Mouse (Mus musculus): ENCODE measurements around the gene Plk5. TPM values are rescaled to one million over a fixed set of nuclear protein-coding genes. Genes with fewer than 3 reads are reported as not detected.
A peak's percentile ranks its signal among the peaks of the same experiment; 100 is the strongest.

Plk5 gene
- polyA plus RNA-seq, 1 experiment from 2014 or later: 2.9 TPM

GRCm38 (mm10) chr10:80385811-80386734 is 29.8 kb downstream of the Plk5 start:
- H3K27ac ChIP-seq (replicated peaks; ENCODE audit: low read depth, low read length): peak overlapping the region; percentile 99
- H3K4me1 ChIP-seq (ENCODE audit: control insufficient read depth, insufficient read depth, low read length): peaks cover 31% of the 10 kb centered on the region
- H3K4me3 ChIP-seq (replicated peaks; ENCODE audit: low read depth, low read length): peak overlapping the region; percentile 82
- ATAC-seq (ENCODE audit: low FRiP score, low TSS enrichment) (peak; percentile 59), DNase-seq (peak; percentile 88)
- peak overlapping the region; percentile 98 for H3K4me2 ChIP-seq (ENCODE audit: low read length)
- WGBS: 1% methylated on average over 34 of the region's 34 CpGs
- H3K36me3 ChIP-seq (ENCODE audit: control insufficient read depth, insufficient read depth, low read length): peaks cover 56% of the 10 kb centered on the region
- no peaks in the 10 kb centered on the region for H3K9me3 ChIP-seq (ENCODE audit: control insufficient read depth, low read length)
- peak overlapping the region; percentile 99 for H3K9ac ChIP-seq (replicated peaks; ENCODE audit: low read length)
- H3K27me3 ChIP-seq (ENCODE audit: control insufficient read depth, insufficient read depth, low read length): no peaks in the 10 kb centered on the region

- no peaks in the 10 kb centered on the region for H3K27me3 ChIP-seq (ENCODE audit: control insufficient read depth, insufficient read depth, low read length)
- H3K4me1 ChIP-seq (ENCODE audit: control insufficient read depth, insufficient read depth, low read length): peaks cover 31% of the 10 kb centered on the region
- H3K4me2 ChIP-seq (ENCODE audit: low read length): peak overlapping the region; percentile 98
- H3K27ac ChIP-seq (replicated peaks; ENCODE audit: low read depth, low read length): peak overlapping the region; percentile 99
- peak; percentile 2; the same call in 1 of the 2 replicates for ATAC-seq (ENCODE audit: low FRiP score, low TSS enrichment)
- peak; percentile 62 for DNase-seq
- WGBS: under 1% methylated on average over 88 of the region's 94 CpGs
- no peaks in the 10 kb centered on the region for H3K9me3 ChIP-seq (ENCODE audit: control insufficient read depth, low read length)
- H3K9ac ChIP-seq (replicated peaks; ENCODE audit: low read length): peak overlapping the region; percentile 99
- H3K36me3 ChIP-seq (ENCODE audit: control insufficient read depth, insufficient read depth, low read length): peaks cover 56% of the 10 kb centered on the region
- H3K4me3 ChIP-seq (replicated peaks; ENCODE audit: low read depth, low read length): peak overlapping the region; percentile 82
These were observed 30.6 kb downstream of the Plk5 start for GRCm38 (mm10) chr10:80386735-80387471.

GRCm38 (mm10) chr10:80387522-80387959 is 31.3 kb downstream of the Plk5 start, which contains the start of gene Mex3d:
Gene Mex3d, minus strand, starts transcription at chr10:80387659.
- no peaks in the 10 kb centered on the region for H3K9me3 ChIP-seq (ENCODE audit: control insufficient read depth, low read length)
- peak; percentile 97 for DNase-seq
- peak within 1 kb of the TSS; percentile 82 for H3K4me3 ChIP-seq (replicated peaks; ENCODE audit: low read depth, low read length)
- peak within 1 kb of the TSS; percentile 99 for H3K9ac ChIP-seq (replicated peaks; ENCODE audit: low read length)
- peak; percentile 59 for ATAC-seq (ENCODE audit: low FRiP score, low TSS enrichment)
- peak within 1 kb of the TSS; percentile 99 for H3K27ac ChIP-seq (replicated peaks; ENCODE audit: low read depth, low read length)
- peaks cover 30% of the 10 kb centered on the region for H3K4me1 ChIP-seq (ENCODE audit: control insufficient read depth, insufficient read depth, low read length)
- H3K4me2 ChIP-seq (ENCODE audit: low read length): peak within 1 kb of the TSS; percentile 98
- H3K36me3 ChIP-seq (ENCODE audit: control insufficient read depth, insufficient read depth, low read length): peaks cover 56% of the 10 kb centered on the region
- WGBS: under 1% methylated on average over 22 of the region's 61 CpGs
- H3K27me3 ChIP-seq (ENCODE audit: control insufficient read depth, insufficient read depth, low read length): no peaks in the 10 kb centered on the region

- no peak for DNase-seq
- no peak overlapping the region for H3K4me2 ChIP-seq (ENCODE audit: low read length)
- WGBS: 30% methylated on average over 2 of the region's 2 CpGs
- H3K4me1 ChIP-seq (ENCODE audit: control insufficient read depth, insufficient read depth, low read length): peaks cover 18% of the 10 kb centered on the region
- no peaks in the 10 kb centered on the region for H3K9me3 ChIP-seq (ENCODE audit: control insufficient read depth, low read length)
- no peak for ATAC-seq (ENCODE audit: low FRiP score, low TSS enrichment)
- peaks cover 56% of the 10 kb centered on the region for H3K36me3 ChIP-seq (ENCODE audit: control insufficient read depth, insufficient read depth, low read length)
- H3K9ac ChIP-seq (replicated peaks; ENCODE audit: low read length): no peak overlapping the region
- no peaks in the 10 kb centered on the region for H3K27me3 ChIP-seq (ENCODE audit: control insufficient read depth, insufficient read depth, low read length)
- no peak overlapping the region for H3K27ac ChIP-seq (replicated peaks; ENCODE audit: low read depth, low read length)
- no peak overlapping the region for H3K4me3 ChIP-seq (replicated peaks; ENCODE audit: low read depth, low read length)
These were observed 32.5 kb downstream of the Plk5 start for GRCm38 (mm10) chr10:80388731-80389130.

- Histone ChIP-seq H3K4me2 (ENCODE audit: low read length) (no peak overlapping the region), H3K9me3 (ENCODE audit: control insufficient read depth, low read length) (no peaks in the 10 kb centered on the region), H3K4me1 (ENCODE audit: control insufficient read depth, insufficient read depth, low read length) (peaks cover 13% of the 10 kb centered on the region), H3K36me3 (ENCODE audit: control insufficient read depth, insufficient read depth, low read length) (peaks cover 56% of the 10 kb centered on the region), H3K4me3 (replicated peaks; ENCODE audit: low read depth, low read length) (no peak overlapping the region), H3K27me3 (ENCODE audit: control insufficient read depth, insufficient read depth, low read length) (no peaks in the 10 kb centered on the region), H3K27ac (replicated peaks; ENCODE audit: low read depth, low read length) (no peak overlapping the region), H3K9ac (replicated peaks; ENCODE audit: low read length) (no peak overlapping the region)
- WGBS: 88% methylated on average over 4 of the region's 4 CpGs
- ATAC-seq (ENCODE audit: low FRiP score, low TSS enrichment) (no peak), DNase-seq (no peak)
These were observed 33.0 kb downstream of the Plk5 start for GRCm38 (mm10) chr10:80389185-80389708.

- no peak for ATAC-seq (ENCODE audit: low FRiP score, low TSS enrichment)
- no peak for DNase-seq
- Histone ChIP-seq H3K9me3 (ENCODE audit: control insufficient read depth, low read length) (no peaks in the 10 kb centered on the region), H3K27ac (replicated peaks; ENCODE audit: low read depth, low read length) (no peak overlapping the region), H3K4me3 (replicated peaks; ENCODE audit: low read depth, low read length) (no peak overlapping the region), H3K9ac (replicated peaks; ENCODE audit: low read length) (no peak overlapping the region), H3K27me3 (ENCODE audit: control insufficient read depth, insufficient read depth, low read length) (no peaks in the 10 kb centered on the region), H3K4me1 (ENCODE audit: control insufficient read depth, insufficient read depth, low read length) (peaks cover 6% of the 10 kb centered on the region), H3K4me2 (ENCODE audit: low read length) (no peak overlapping the region), H3K36me3 (ENCODE audit: control insufficient read depth, insufficient read depth, low read length) (peaks cover 60% of the 10 kb centered on the region)
- 89% methylated on average over 9 of the region's 9 CpGs for WGBS
These were observed 34.4 kb downstream of the Plk5 start for GRCm38 (mm10) chr10:80390697-80391096.

- Histone ChIP-seq H3K9ac (replicated peaks; ENCODE audit: low read length) (no peak overlapping the region), H3K9me3 (ENCODE audit: control insufficient read depth, low read length) (no peaks in the 10 kb centered on the region), H3K4me3 (replicated peaks; ENCODE audit: low read depth, low read length) (no peak overlapping the region), H3K27ac (replicated peaks; ENCODE audit: low read depth, low read length) (no peak overlapping the region), H3K4me1 (ENCODE audit: control insufficient read depth, insufficient read depth, low read length) (peaks cover 16% of the 10 kb centered on the region), H3K36me3 (ENCODE audit: control insufficient read depth, insufficient read depth, low read length) (peaks cover 68% of the 10 kb centered on the region), H3K4me2 (ENCODE audit: low read length) (no peak overlapping the region), H3K27me3 (ENCODE audit: control insufficient read depth, insufficient read depth, low read length) (no peaks in the 10 kb centered on the region)
- no peak for DNase-seq
- ATAC-seq (ENCODE audit: low FRiP score, low TSS enrichment): no peak
- 98% methylated on average over 5 of the region's 5 CpGs for WGBS
These were observed 36.4 kb downstream of the Plk5 start for GRCm38 (mm10) chr10:80392687-80393086.

GRCm38 (mm10) chr10:80395025-80395627 is 38.9 kb downstream of the Plk5 start:
- Histone ChIP-seq H3K27me3 (ENCODE audit: control insufficient read depth, insufficient read depth, low read length) (no peaks in the 10 kb centered on the region), H3K36me3 (ENCODE audit: control insufficient read depth, insufficient read depth, low read length) (peaks cover 62% of the 10 kb centered on the region)

More at GRCm38 (mm10) chr10:80395025-80395627, 38.9 kb downstream of the Plk5 start:
- Histone ChIP-seq H3K27ac (replicated peaks; ENCODE audit: low read depth, low read length) (no peak overlapping the region), H3K4me3 (replicated peaks; ENCODE audit: low read depth, low read length) (no peak overlapping the region), H3K4me2 (ENCODE audit: low read length) (no peak overlapping the region), H3K9ac (replicated peaks; ENCODE audit: low read length) (no peak overlapping the region), H3K9me3 (ENCODE audit: control insufficient read depth, low read length) (no peaks in the 10 kb centered on the region), H3K4me1 (ENCODE audit: control insufficient read depth, insufficient read depth, low read length) (peaks cover 17% of the 10 kb centered on the region)
- WGBS: 96% methylated on average over 35 of the region's 35 CpGs
- ATAC-seq (ENCODE audit: low FRiP score, low TSS enrichment) (no peak), DNase-seq (no peak)
